Mouse (Mus musculus) megakaryocyte, adult 5-6 weeks (primary cell): ENCODE results near the gene Ube2z. TPM values are rescaled to one million over a fixed set of nuclear protein-coding genes. Genes with fewer than 3 reads are reported as not detected.

Experiments
- ATAC-seq: 2 replicates; pipeline ENCODE4 v1.8.0; 2016; ENCODE audit warnings: mild to moderate bottlenecking, inconsistent platforms; ENCODE audit not compliant: poor library complexity, severe bottlenecking
- total RNA-seq, 2 experiments: library from RNA; stranded (forward) in 1 of 2; stranded (reverse) in 1 of 2; fragments of 153-499, 151-499 nt in 1 of 2; fragments of 221-1000, 200-1000 nt in 1 of 2; gene quantifications; 2 replicates each; pipeline versions ENCODE4 v1.2.3 to v1.2.4; 2015 to 2017

The Ube2z gene
- total RNA-seq, 2 experiments from 2014 or later = 20.8 to 22.8 TPM

DNA sequence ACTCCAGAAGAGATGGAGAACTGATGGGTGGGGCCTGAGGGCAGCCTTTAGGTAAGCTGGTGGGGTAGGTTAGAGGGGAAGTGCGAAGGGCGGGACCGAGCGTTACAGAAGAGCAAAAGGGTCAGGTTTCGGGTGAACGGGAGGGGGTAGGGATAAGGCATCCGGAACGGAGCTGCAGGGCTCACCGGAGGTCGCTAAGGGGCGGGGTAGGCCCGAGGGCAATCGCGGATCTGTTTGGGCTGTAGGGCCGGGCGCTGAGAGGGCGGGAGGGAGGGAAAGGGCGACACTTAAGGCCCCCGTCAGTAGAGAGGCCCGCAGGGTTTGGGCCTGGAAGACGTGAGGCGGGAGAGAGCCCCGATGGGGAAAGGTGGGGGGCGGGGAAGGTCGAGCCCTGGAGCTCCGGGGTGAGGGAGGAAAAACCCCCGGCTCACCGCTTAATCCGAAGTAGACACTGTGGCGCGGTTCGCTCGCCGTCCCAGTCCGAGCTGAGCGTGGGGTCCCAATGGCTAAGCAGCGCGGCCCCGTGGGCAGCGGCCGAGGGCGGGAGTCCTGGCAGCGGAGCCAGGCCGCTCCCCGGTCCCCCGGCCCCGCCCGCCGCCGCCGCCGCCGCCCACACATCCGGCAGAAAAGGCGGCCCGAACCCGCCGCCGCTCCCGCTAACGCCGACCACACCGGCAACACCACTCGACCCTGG lies 520 bp downstream of the Ube2z start:
- ATAC-seq = peak; percentile 55

DNA sequence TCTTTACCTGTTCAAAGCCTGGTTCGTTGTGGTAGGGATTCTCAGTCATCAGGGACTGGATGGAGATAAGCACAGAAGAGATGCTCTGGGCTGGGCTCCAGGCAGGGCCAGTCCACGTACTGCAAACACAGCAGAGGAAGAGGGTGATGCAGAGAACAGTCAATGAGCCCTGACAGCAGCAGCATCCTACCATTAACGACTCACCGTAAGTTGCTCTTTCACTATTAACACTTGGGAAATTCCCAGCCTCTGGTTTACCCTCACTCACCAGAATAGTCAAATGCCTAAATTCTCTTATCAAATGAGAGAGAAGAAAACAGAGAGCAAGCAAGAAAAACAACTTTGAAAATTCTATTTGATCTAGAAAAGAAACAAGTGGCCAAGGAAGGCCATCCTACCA lies 6.9 kb downstream of the Ube2z start:
- ATAC-seq = no peak

DNA sequence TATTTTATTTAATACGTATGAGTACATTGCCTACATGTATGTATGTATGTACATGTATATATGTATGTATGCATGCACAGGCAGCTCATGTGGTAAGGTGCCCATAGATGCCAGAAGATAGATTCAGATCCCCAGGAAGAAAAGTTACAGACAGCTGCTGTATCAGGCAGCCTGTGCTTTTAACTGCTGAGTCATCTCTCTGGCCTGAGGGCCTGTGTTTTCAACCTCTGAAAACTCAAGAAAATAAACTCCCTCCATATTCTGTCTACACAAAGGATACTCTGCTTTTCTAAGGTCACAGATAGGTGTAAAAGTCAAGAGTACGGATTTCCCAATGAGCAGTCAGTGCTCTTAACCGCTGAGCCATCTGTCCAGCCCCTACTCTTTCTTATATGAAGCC lies 14.3 kb downstream of the Ube2z start:
- ATAC-seq = no peak

DNA sequence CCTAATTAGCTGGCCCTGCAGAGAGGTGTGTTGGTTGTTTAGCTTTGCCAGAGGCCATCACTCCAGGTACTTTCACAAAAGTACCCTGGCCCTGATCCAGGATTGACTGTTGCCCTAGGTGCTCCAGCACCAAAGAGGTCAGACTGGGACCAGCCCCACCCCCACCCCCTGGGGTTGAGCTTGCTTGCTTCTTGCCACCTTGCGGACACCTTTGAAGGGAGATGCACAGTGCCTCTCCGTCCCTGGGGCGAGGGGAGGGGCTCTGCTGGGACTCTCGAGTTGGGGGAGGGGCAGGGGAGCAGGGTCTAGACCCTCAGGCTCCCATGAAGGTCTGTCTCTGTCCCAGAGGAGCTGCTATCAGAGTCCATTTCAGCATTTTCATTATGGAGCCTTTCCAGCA lies 15.2 kb downstream of the Ube2z start:
- no peak for ATAC-seq

DNA sequence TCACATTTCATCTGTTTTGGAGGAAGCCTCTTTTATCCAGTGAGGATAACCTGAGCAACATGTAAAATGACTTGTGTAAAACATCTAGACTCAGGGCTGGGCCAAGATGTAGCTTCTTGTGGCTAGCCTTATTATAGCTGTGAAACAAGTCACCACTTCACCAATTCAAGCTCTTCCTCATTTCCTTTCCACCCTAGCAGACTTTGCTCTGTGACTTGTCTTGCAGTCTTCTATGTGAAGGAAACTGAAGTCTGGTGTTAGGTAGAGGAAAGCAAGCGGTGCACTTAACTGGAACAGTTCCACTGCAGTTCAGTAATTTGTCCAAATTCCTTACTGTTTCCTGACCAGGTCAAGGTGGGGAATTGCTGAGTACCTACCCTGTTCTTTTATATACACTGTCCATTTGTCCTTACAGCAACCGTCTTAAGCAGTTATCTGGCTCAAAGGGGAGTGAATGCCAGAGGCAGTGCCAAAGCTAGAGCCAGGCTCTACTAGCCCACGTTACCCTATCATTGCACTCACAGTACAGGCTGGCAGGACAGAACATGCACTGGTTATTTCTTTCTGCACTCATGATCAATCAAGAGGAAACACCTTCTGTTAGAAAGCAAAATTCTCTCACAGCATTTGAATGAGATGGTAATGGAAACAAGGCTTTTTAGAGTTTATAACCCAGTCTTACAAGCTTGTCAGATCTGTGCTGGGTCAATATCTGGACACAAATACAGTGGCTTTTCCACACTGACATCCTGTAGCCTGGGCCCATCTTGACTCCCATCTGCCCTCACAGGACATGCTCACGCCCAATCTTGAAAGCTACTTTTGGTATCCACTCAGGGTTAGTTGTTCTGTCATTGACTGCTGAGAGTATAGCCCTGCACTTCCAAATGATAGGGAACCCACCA lies 17.5 kb downstream of the Ube2z start:
- no peak for ATAC-seq

DNA sequence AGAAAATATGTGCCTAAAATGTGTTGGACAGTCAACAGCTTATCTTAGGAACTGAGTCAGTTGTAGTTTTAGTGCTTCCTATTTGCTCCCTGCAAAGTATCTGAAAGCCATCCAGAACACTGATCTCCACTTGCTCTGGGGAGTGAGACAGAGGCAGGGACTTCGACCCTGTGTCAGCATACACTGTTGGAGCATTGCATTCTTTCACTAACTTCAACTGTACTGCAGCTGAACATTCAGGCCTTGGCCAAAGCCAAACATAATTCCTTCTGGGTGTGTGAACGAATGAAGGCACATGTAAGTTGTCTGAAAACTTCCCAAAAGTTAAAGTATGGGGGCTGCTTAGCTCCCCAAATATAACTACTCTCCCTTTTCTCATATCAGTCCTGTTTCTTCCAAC lies 18.4 kb downstream of the Ube2z start:
- ATAC-seq = no peak

DNA sequence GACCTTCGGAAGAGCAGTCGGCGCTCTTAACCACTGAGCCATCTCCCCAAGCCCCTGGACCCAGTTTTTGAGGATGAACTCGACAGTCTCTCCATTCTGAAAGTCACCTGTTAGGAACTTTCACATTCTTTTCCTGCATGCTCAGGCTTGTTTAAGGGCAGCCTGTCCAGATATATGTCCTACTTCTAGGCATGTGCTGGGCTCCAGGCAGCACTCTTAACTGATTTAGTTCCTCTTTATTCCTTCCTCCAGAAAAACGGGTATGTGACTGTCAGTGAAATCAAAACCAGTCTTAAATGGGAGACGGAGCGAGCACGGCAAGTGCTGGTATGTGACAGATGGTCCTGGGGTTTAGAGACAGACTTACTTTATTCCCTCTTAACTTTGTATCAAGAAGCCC lies 19.2 kb downstream of the Ube2z start:
- ATAC-seq = no peak

DNA sequence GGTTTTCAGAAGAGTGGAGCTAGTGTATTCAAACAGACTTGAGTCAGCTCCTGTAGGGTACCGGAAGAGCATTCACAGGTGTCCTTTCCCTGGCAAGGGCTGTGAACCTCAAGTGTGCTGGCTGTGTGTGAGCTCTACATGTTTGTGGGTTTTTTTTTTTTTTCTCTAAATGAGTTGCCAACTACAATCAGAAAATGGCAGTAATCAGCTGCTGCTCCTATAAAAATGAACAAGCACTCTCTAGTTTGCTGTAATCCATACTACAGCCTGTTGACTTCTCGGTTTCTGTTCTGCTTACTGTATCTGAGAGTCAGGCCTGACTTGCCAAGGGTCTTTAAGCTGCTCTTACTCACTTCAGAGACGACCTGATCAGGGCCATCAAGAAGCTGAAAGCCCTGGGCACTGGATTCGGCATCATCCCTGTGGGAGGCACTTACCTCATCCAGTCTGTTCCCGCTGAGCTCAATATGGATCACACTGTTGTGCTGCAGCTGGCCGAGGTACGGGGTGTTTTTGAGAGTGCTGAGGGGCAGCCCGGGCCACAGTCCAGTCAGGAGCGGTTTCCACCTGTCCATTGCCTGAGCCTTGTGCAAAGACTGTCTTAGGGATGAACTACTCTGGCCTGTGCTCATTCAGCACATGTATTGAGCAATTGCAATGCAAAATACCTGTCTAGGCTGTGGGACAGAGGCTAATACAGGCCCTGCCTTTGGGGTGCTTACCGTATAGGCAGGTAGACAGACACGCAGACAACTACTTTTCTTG lies 20.2 kb downstream of the Ube2z start:
- ATAC-seq = no peak

DNA sequence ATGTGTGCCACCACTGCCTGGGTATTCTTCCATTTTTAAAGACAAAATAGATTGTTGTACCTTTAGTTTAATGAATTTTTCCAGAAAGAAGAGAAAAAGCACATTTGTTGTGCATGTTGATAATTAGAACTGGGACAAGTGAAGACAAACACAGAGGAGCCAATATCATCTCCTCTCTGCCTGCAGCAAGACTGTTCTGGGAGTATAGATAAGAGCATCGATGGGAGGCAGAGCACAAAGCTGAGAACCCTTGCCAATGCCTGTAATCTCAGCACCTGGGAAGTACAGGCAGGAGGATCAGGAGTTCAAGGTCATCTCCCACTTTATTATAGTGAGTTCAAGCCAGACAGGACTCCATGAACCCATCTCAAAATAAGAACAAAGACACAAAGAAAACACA lies 26.6 kb downstream of the Ube2z start:
- ATAC-seq = no peak

DNA sequence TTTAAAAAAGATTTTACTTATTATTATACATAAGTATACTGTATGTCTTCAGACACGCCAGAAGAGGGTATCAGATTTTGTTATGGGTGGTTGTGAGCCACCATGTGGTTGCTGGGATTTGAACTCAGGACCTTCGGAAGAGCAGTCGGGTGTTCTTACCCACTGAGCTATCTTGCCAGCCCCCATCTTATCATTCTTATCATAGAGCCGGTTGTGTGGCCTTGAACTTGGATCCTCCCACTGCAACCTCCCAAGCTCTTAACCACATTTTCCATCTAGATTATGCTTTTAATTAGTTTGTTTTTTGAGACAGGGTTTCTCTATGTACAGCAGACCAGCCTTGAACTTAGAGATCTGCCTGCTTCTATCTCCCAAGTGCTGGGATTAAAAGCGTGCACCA lies 27.7 kb downstream of the Ube2z start:
- no peak for ATAC-seq

DNA sequence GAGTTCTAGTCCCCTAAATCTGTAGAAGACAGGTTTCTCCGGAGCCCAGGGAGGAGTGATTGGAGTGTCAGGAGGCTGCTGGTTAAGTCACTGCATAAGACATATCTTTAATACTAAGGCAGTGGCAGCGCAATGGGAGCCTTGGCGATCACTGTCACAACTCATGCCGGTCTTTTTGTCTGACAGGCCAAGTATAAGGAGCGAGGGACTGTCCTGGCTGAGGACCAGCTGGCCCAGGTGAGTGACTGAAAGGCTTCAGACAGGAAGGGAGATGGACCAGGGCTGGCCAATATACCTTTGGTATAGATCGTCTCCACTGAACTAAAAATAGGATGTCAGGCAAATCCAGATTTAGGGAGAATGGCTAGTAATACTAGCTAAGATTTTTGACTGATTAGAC lies 30.1 kb downstream of the Ube2z start:
- no peak for ATAC-seq

DNA sequence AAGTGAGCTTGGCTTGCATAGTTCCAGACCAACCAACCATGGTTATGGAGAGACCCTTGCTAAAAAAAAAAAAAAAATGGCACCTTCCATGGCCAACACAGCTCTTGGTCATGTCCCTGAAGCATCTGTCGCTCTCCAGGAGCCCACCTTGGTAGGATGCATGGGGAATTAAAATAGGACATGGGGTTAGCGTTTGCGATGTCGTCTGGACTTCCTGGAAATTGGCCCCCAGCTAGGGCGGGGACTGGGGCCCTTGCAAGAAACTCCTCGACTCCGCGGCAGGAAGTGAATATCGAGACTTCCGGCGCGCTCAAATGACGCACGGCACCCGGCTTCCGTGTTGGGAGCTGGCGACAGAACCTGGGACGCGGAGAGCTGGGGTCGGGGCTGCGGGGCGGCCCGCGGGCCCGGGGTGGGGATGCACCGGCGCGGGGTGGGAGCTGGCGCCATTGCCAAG lies 30.6 kb downstream of the Ube2z start, which contains the start of gene Snf8:
Gene Snf8 (plus strand): TSS at position 290 of the 457 bp plus-strand sequence.
- ATAC-seq = peak; percentile 100

DNA sequence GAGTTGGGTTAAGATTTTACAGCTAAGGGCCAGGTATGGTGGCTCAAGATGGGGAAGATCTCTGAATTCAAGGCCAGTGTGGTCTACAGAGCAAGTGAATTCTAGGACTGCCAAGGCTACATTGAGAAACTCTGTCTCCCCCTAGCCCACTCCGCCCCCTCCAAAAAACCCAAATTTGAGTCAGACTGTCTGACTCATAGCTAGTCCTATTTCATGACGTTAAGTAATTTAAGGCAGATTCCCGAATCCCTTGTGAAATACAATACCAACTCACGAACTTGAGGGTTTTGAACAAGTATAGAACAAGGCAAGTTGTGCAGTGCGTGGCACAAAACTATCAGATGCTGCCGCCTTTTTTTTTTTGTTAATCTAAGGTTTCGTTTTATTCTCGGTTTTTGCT lies 31.1 kb downstream of the Ube2z start:
- no peak for ATAC-seq

DNA sequence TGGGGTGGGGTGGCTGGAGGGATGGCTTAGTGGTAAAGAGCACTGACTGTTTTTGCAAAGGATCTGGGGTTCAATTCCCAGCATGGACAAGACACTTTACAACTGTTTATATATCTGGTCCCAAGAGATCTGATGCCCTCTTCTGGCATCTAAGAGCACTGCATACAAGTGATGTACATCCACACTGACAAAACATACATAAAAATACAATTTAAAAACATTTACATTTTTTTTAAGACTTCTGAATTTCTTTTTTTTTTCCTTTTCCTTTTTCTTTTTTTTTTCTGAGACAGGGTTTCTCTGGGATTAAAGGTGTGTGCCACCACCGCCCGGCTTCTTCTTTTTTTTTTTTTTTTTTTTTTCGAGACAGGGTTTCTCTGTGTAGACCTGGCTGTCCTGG lies 31.9 kb downstream of the Ube2z start:
- ATAC-seq = no peak

DNA sequence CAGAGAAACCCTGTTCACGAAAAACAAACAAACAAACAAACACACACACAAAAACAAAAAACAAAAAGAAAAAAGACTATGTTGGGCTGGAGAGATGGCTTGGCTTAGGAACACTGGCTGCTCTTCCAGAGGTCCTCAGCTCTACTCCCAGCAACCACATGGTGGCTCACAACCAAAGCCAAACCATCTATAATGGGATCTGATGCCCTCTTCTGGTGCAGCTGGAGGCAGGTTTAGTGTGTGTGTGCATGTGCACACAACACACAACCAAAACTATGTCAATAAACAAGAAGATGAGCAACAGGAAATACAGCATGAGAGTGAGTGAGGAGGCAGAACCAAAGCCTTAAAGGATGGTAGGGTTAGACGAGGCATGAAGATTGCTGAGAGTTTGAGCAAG lies 33.5 kb downstream of the Ube2z start:
- ATAC-seq = no peak

DNA sequence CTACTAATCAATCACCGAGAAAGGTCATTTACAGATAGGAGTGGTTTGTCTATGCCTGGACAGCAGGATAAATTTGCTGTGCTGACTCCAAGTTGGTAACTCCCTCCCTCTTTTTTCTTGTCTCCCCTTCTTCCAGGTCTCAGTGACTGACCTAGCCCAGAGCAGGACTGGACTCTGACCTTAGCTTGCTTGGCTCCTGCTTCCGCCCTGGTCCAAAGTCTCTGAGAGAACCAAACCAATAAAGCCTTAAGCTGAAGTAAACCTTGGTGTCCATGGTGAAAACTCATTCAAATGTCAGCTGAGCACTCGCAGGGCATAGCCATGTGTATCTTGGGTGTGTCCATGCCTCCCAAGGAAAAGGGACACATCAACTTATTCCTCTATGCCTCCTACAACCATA lies 34.6 kb downstream of the Ube2z start:
- ATAC-seq = no peak

DNA sequence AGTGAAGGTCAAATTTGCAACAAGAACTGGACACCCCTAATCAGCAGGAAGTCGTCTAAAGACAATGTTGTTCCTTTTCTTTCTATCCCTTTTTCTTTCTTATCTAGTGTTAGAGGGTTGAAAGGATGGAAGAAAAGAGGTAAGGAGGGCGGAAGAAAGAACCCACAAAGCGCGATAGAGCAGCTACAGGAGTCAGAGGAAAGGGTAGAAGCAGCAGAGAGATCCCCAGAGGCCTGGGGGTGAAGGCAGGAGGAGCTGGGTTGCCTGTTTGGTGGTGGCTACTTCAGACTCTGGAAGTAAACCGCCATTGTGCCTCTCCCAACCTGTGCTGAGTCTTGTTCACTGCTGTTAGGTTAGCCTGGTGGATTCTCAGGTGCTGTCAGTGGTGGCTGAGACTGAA lies 37.1 kb downstream of the Ube2z start:
- ATAC-seq = no peak

DNA sequence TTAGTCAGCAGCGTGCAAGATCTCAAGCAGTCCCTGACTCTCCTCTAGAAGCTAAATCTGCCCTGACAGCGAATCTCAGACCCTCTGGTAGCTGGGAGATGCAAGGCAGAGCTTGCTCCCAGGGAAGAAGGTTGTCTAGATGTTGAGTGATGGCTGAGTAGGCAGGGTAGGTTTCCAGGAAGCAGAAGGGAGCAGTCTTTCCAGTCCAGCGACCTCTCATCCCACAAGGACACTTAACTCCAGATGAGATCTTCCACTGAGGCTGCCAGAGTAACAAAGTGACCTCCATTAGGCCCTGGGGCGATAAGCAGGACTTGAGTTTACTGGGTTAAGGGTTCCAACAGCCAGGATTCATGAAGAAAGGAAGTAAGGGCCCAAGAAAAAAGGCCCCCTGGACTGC lies 44.6 kb downstream of the Ube2z start:
- ATAC-seq = no peak

DNA sequence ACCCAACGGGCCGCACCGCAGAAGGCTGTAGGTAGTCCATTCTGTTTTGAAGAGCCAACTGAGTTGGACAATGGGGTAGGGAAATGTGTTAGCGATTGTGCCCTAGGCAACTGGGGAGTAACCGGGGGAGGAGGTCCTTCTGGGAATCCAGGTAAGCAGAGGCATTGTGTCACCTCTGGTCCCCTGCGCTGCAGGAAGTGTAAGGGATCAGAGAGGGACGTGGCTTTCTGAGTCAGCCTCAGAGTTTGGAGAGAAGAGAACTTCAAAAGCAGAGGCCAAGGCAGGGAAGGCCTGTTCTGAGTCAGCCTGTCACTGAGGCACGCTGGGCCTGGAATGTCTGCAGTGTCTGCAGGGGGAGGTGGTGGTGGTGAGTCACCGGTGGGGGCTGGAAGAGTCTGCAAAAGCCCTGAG lies 47.2 kb downstream of the Ube2z start:
- ATAC-seq = no peak

DNA sequence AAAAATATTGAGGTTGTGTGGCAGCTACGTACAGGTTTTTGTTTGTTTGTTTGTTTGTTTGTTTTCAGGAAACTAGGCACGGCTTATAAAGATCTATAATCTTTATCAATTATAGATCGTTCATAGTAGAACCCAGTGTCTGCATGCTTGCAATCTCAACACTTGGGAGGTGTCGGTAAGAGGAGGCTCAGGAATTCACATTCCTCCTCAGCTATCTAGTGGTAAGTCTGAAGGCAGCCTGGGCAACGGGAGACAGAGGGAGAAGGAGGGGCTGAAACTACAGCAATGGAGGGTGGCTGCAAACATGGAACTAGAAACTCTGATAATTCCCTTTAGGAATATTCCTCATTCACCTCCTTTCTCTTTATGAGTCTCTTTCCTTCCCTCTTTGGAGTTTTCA lies 49.8 kb downstream of the Ube2z start:
- ATAC-seq = no peak

DNA sequence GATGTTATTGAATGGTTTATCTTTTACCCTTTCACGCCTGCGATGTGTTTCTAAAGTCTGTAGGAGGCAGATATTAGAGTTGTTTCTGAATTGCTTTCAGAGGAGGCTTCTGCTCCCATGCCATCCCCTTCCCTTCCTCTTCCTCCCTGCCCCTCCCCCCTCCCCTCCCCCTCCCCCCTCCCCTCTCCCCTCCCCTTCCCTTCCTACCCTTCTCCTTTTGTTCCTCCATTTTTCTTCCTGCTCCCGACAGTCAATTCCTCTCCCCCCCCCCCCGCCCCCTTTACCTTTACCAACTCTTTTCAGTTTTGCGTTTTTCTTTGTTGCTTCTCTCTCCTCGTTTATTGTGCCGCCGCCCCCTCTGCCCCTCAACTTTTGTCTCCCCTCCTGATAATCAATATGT lies 53.2 kb downstream of the Ube2z start:
- ATAC-seq = no peak
